Mouse (Mus musculus) adrenal gland, postnatal 14 days (tissue): Measurements from ENCODE around the gene Atxn7l2. TPM values are rescaled to one million over a fixed set of nuclear protein-coding genes. Genes with fewer than 3 reads are reported as not detected.
"Not testable (repeated sequence)": the region's sequence is repeated elsewhere in the genome, so short reads cannot be mapped to it uniquely, and the experiment has no call there.

Experiments used
- DNase-seq: peaks from one replicate; pipeline ENCODE4 v3.0.0; 2021; ENCODE audit warnings: mixed read lengths
- long read RNA-seq, 2 experiments: library from polyadenylated mRNA; stranded (forward); transcript quantifications; one replicate each; pipeline ENCODE4 v2.0.0; 2021
- total RNA-seq: library from RNA; stranded (reverse); gene quantifications from 2 replicates; pipeline ENCODE4 v1.2.3, GENCODE M21; 2021

The Atxn7l2 gene
- total RNA-seq = 8.1 and 10.2 TPM in 2 replicates
- long read RNA-seq, experiment 1, transcript Atxn7l2-203 (11 exons, 2,387 nt) = major isoform, 6 of 13 reads
- long read RNA-seq, experiment 1, partial matches to known transcripts = 4 of 13 reads
- long read RNA-seq, experiment 1, other reads (novel, unspliced or antisense) = 2 of 13 reads
- long read RNA-seq, experiment 2, partial matches to known transcripts = 1 of 6 reads
- long read RNA-seq, experiment 2, other reads (novel, unspliced or antisense) = 0 of 6 reads

GRCm38 (mm10) chr3:108210771-108211139 is at the start of gene Atxn7l2:
Atxn7l2 (minus strand) TSS chr3:108210934.
- peak; percentile 76 for DNase-seq

- DNase-seq = no peak
These were observed 48.6 kb upstream of the Atxn7l2 start for GRCm38 (mm10) chr3:108259319-108259718.

- no peak for DNase-seq
These were observed 47.2 kb upstream of the Atxn7l2 start for GRCm38 (mm10) chr3:108257831-108258500.

- peak; percentile 98 for DNase-seq
These were observed 46.2 kb upstream of the Atxn7l2 start, which contains the start of gene Psma5 for GRCm38 (mm10) chr3:108256719-108257637. Psma5 (plus strand) TSS chr3:108256926.

- no peak for DNase-seq
These were observed 36.1 kb upstream of the Atxn7l2 start for GRCm38 (mm10) chr3:108246857-108247256.

GRCm38 (mm10) chr3:108241243-108241839 is 30.6 kb upstream of the Atxn7l2 start:
- DNase-seq = no peak

GRCm38 (mm10) chr3:108237474-108238102 is 26.9 kb upstream of the Atxn7l2 start:
- DNase-seq = not testable (repeated sequence)

- DNase-seq = no peak
These were observed 20.9 kb upstream of the Atxn7l2 start for GRCm38 (mm10) chr3:108231646-108232045.

GRCm38 (mm10) chr3:108227521-108227920 is 16.8 kb upstream of the Atxn7l2 start:
- no peak for DNase-seq

- peak; percentile 76 for DNase-seq
These were observed 16.0 kb upstream of the Atxn7l2 start, which contains the start of gene Sypl2 for GRCm38 (mm10) chr3:108226558-108227350. Sypl2 (minus strand) TSS chr3:108226648.

- DNase-seq = no peak
These were observed 15.2 kb upstream of the Atxn7l2 start for GRCm38 (mm10) chr3:108225711-108226557.

- no peak for DNase-seq
These were observed 9.9 kb upstream of the Atxn7l2 start for GRCm38 (mm10) chr3:108220661-108221060.

GRCm38 (mm10) chr3:108214734-108215133 is 4.0 kb upstream of the Atxn7l2 start:
- DNase-seq = peak; percentile 60

- peak; percentile 34 for DNase-seq
These were observed 1.7 kb upstream of the Atxn7l2 start for GRCm38 (mm10) chr3:108212406-108212805.

- no peak for DNase-seq
These were observed 1.1 kb upstream of the Atxn7l2 start for GRCm38 (mm10) chr3:108211845-108212244.

- DNase-seq = peak; percentile 96
These were observed 576 bp downstream of the Atxn7l2 start for GRCm38 (mm10) chr3:108209946-108210770.

GRCm38 (mm10) chr3:108209536-108209935 is 1.2 kb downstream of the Atxn7l2 start:
- no peak for DNase-seq

GRCm38 (mm10) chr3:108209001-108209400 is 1.7 kb downstream of the Atxn7l2 start:
- no peak for DNase-seq
